Mouse (Mus musculus) myocyte (in vitro differentiated cells): ENCODE measurements around the gene Cfl1. TPM values are rescaled to one million over a fixed set of nuclear protein-coding genes. Genes with fewer than 3 reads are reported as not detected.
"Not testable (repeated sequence)": the region's sequence is repeated elsewhere in the genome, so short reads cannot be mapped to it uniquely, and the experiment has no call there.

Experiments
- H3K27me3 ChIP-seq: one replicate; pipeline ENCODE4 v1.6.1; 2011; ENCODE audit not compliant: control insufficient read depth, insufficient read depth, insufficient read length
- H3K36me3 ChIP-seq: one replicate; pipeline ENCODE4 v1.6.1; 2011; ENCODE audit not compliant: control insufficient read depth, insufficient read depth
- H3K4me2 ChIP-seq: one replicate; pipeline ENCODE4 v1.6.1; 2011; ENCODE audit warnings: low read depth, control low read depth
- H3K4me3 ChIP-seq: one replicate; pipeline ENCODE4 v1.5.1; 2011; ENCODE audit warnings: mild to moderate bottlenecking, control low read depth, moderate library complexity
- H3K79me2 ChIP-seq: one replicate; pipeline ENCODE4 v1.6.1; 2011; ENCODE audit not compliant: control insufficient read depth, insufficient read depth
- H3ac ChIP-seq: one replicate; pipeline ENCODE4 v1.6.1; 2011; ENCODE audit not compliant: control insufficient read depth, insufficient read length
- CEBPB ChIP-seq: IDR thresholded peaks from 2 replicates; pipeline ENCODE4 v1.6.1; 2011; ENCODE audit warnings: mild to moderate bottlenecking, moderate library complexity; ENCODE audit not compliant: poor library complexity, insufficient read depth, severe bottlenecking
- E2F4 ChIP-seq: IDR thresholded peaks from one replicate; pipeline ENCODE4 v1.6.1; 2011; ENCODE audit warnings: mild to moderate bottlenecking, control low read depth, moderate library complexity; ENCODE audit not compliant: insufficient read depth
- MAX ChIP-seq: IDR thresholded peaks from one replicate; pipeline ENCODE4 v1.6.1; 2011; ENCODE audit warnings: low read depth, mild to moderate bottlenecking, control low read depth
- MYOD1 ChIP-seq, 3 experiments: IDR thresholded peaks; one replicate each; pipeline ENCODE4 v1.6.1; 2011; ENCODE audit warnings: control low read depth in 2 of 3, low read depth in 2 of 3, mild to moderate bottlenecking in 2 of 3, moderate library complexity in 1 of 3; ENCODE audit not compliant: insufficient read length in 2 of 3, control insufficient read depth in 1 of 3
- MYOG ChIP-seq, 3 experiments: IDR thresholded peaks; one replicate each; pipeline ENCODE4 v1.6.1; 2011; ENCODE audit warnings: control low read depth in 2 of 3, low read depth in 2 of 3, mild to moderate bottlenecking in 2 of 3; ENCODE audit not compliant: insufficient read length in 2 of 3, control insufficient read depth in 1 of 3, insufficient read depth in 1 of 3
- POLR2A ChIP-seq: IDR thresholded peaks from one replicate; pipeline ENCODE4 v1.6.1; 2011; ENCODE audit warnings: low read depth, mild to moderate bottlenecking, control low read depth, moderate library complexity; ENCODE audit not compliant: insufficient read length
- POLR2AphosphoS2 ChIP-seq: IDR thresholded peaks from one replicate; pipeline ENCODE4 v1.6.1; 2011; ENCODE audit warnings: low read depth, control low read depth; ENCODE audit not compliant: insufficient read length
- REST ChIP-seq: IDR thresholded peaks from one replicate; pipeline ENCODE4 v1.6.1; 2011; ENCODE audit warnings: mild to moderate bottlenecking, control low read depth, moderate library complexity; ENCODE audit not compliant: insufficient read depth, insufficient read length
- SRF ChIP-seq: IDR thresholded peaks from one replicate; pipeline ENCODE4 v1.6.1; 2011; ENCODE audit warnings: low read depth; ENCODE audit not compliant: control insufficient read depth, insufficient read length
- TCF12 ChIP-seq: IDR thresholded peaks from one replicate; pipeline ENCODE4 v1.6.1; 2011; ENCODE audit warnings: mild to moderate bottlenecking, control low read depth; ENCODE audit not compliant: poor library complexity, insufficient read depth, severe bottlenecking
- TCF3 ChIP-seq: IDR thresholded peaks from one replicate; pipeline ENCODE4 v1.6.1; 2011; ENCODE audit warnings: low read depth, control low read depth; ENCODE audit not compliant: insufficient read length
- USF1 ChIP-seq: IDR thresholded peaks from one replicate; pipeline ENCODE4 v1.6.1; 2011; ENCODE audit warnings: low read depth, mild to moderate bottlenecking, control low read depth, moderate library complexity
- polyA plus RNA-seq: library from polyadenylated mRNA; unstranded; fragments of >200 nt; fragmentation: generic; extraction: Trizol; gene quantifications from one replicate; pipeline ENCODE4 v1.2.1, GENCODE M21; 2012; ENCODE audit warnings: missing spikeins

The Cfl1 gene
- polyA plus RNA-seq, 1 experiment = 948 TPM

GRCm38 (mm10) chr19:5490898-5491708, 848 bp downstream of the Cfl1 start:
- no peaks in the 10 kb centered on the region for H3K27me3 ChIP-seq
- H3K79me2 ChIP-seq = peaks cover 44% of the 10 kb centered on the region
- H3K36me3 ChIP-seq = peaks cover 31% of the 10 kb centered on the region
- peak overlapping the region; percentile 85 for H3K4me3 ChIP-seq
- TF ChIP-seq POLR2AphosphoS2 = peak; percentile 88
- no peak for TF ChIP-seq CEBPB
- TF ChIP-seq MYOG (IDR thresholded peaks at IDR 0.05; ENCODE audit: control insufficient read depth in 1 of 3, insufficient read depth in 1 of 3, insufficient read length in 2 of 3, low read depth in 2 of 3) = peak in 2 of 3 experiments; percentile 28 to 66
- TF ChIP-seq SRF = peak; percentile 43
- no peak for TF ChIP-seq TCF12
- TF ChIP-seq USF1 = peak; percentile 96
- no peak for TF ChIP-seq MAX
- TF ChIP-seq MYOD1 (IDR thresholded peaks at IDR 0.05; ENCODE audit: control insufficient read depth in 1 of 3, insufficient read length in 2 of 3, low read depth in 2 of 3) = peak in 2 of 3 experiments; percentile 42 to 66
- TF ChIP-seq E2F4 = no peak
- peak; percentile 81 for TF ChIP-seq POLR2A
- peak overlapping the region; percentile 64 for H3ac ChIP-seq
- peak overlapping the region; percentile 96 for H3K4me2 ChIP-seq

- peak overlapping the region; percentile 96 for H3K4me2 ChIP-seq
- TF ChIP-seq POLR2AphosphoS2 = no peak
- TF ChIP-seq E2F4 = no peak
- TF ChIP-seq MYOD1 (IDR thresholded peaks at IDR 0.05; ENCODE audit: control insufficient read depth in 1 of 3, insufficient read length in 2 of 3, low read depth in 2 of 3) = no peak
- no peak for TF ChIP-seq REST
- no peak for TF ChIP-seq TCF3
- no peak for TF ChIP-seq CEBPB
- TF ChIP-seq TCF12 = no peak
- no peak for TF ChIP-seq MAX
- TF ChIP-seq SRF = no peak
- no peak for TF ChIP-seq MYOG (IDR thresholded peaks at IDR 0.05; ENCODE audit: control insufficient read depth in 1 of 3, insufficient read depth in 1 of 3, insufficient read length in 2 of 3, low read depth in 2 of 3)
- no peak for TF ChIP-seq USF1
- TF ChIP-seq POLR2A = no peak
Observed at GRCm38 (mm10) chr19:5492641-5493040, 2.4 kb downstream of the Cfl1 start.

GRCm38 (mm10) chr19:5493301-5493721, 3.1 kb downstream of the Cfl1 start:
- H3ac ChIP-seq, H3K27me3 ChIP-seq, H3K4me3 ChIP-seq: not testable (repeated sequence)
- peak overlapping the region; percentile 96 for H3K4me2 ChIP-seq
- peaks cover 33% of the 10 kb centered on the region for H3K36me3 ChIP-seq
- peak; percentile 33 for TF ChIP-seq POLR2AphosphoS2
- peaks cover 31% of the 10 kb centered on the region for H3K79me2 ChIP-seq

More at GRCm38 (mm10) chr19:5492641-5493040, 2.4 kb downstream of the Cfl1 start:
- Histone ChIP-seq H3K4me3 (peak overlapping the region; percentile 85), H3K27me3 (no peaks in the 10 kb centered on the region), H3ac (no peak overlapping the region), H3K36me3 (peaks cover 33% of the 10 kb centered on the region), H3K79me2 (peaks cover 31% of the 10 kb centered on the region)

- TF ChIP-seq REST (no peak), MYOG (IDR thresholded peaks at IDR 0.05; ENCODE audit: control insufficient read depth in 1 of 3, insufficient read depth in 1 of 3, insufficient read length in 2 of 3, low read depth in 2 of 3) (no peak), MYOD1 (IDR thresholded peaks at IDR 0.05; ENCODE audit: control insufficient read depth in 1 of 3, insufficient read length in 2 of 3, low read depth in 2 of 3) (no peak), E2F4 (no peak), POLR2A (no peak), TCF12 (no peak), MAX (no peak), POLR2AphosphoS2 (no peak), SRF (no peak), USF1 (no peak), TCF3 (no peak), CEBPB (no peak)
Observed at GRCm38 (mm10) chr19:5494314-5494713, 4.1 kb downstream of the Cfl1 start.

GRCm38 (mm10) chr19:5495353-5496051, 5.2 kb downstream of the Cfl1 start:
- Histone ChIP-seq H3K4me3 (no peak overlapping the region), H3K27me3 (no peaks in the 10 kb centered on the region), H3K4me2 (no peak overlapping the region), H3K36me3 (peaks cover 33% of the 10 kb centered on the region), H3ac (no peak overlapping the region), H3K79me2 (peaks cover 31% of the 10 kb centered on the region)
- TF ChIP-seq POLR2AphosphoS2 (peak; percentile 15), USF1 (no peak)

More at GRCm38 (mm10) chr19:5494314-5494713, 4.1 kb downstream of the Cfl1 start:
- Histone ChIP-seq H3ac (no peak overlapping the region), H3K4me3 (no peak overlapping the region), H3K4me2 (no peak overlapping the region), H3K79me2 (peaks cover 31% of the 10 kb centered on the region), H3K36me3 (peaks cover 33% of the 10 kb centered on the region), H3K27me3 (no peaks in the 10 kb centered on the region)
